Mouse (Mus musculus): ENCODE measurements around the gene Tax1bp3.

The Tax1bp3 gene

GRCm38 (mm10) chr11:73175612-73176011 lies 1.3 kb upstream of the Tax1bp3 start:
- DNase-seq (ENCODE audit: low read depth, low spot score), result no peak

GRCm38 (mm10) chr11:73176186-73176585 lies 697 bp upstream of the Tax1bp3 start:
- no peak for DNase-seq (ENCODE audit: low read depth, low spot score)

- peak; percentile 35 for DNase-seq (ENCODE audit: low read depth, low spot score)
These were observed 609 bp downstream of the Tax1bp3 start for GRCm38 (mm10) chr11:73177509-73177875.

GRCm38 (mm10) chr11:73177895-73178294 lies 1.0 kb downstream of the Tax1bp3 start:
- DNase-seq (ENCODE audit: low read depth, low spot score), result no peak

- DNase-seq (ENCODE audit: low read depth, low spot score), result no peak
These were observed 9.2 kb downstream of the Tax1bp3 start for GRCm38 (mm10) chr11:73185872-73186615.

GRCm38 (mm10) chr11:73187231-73187630 lies 10.3 kb downstream of the Tax1bp3 start:
- DNase-seq (ENCODE audit: low read depth, low spot score), result no peak

GRCm38 (mm10) chr11:73193047-73193446 lies 16.2 kb downstream of the Tax1bp3 start:
- no peak for DNase-seq (ENCODE audit: low read depth, low spot score)

- no peak for DNase-seq (ENCODE audit: low read depth, low spot score)
These were observed 17.6 kb downstream of the Tax1bp3 start for GRCm38 (mm10) chr11:73194444-73194843.

GRCm38 (mm10) chr11:73198190-73198589 lies 21.3 kb downstream of the Tax1bp3 start:
- no peak for DNase-seq (ENCODE audit: low read depth, low spot score)

GRCm38 (mm10) chr11:73198603-73199229 lies 21.8 kb downstream of the Tax1bp3 start, which contains the start of gene Ctns:
Gene Ctns, minus strand, starts transcription at chr11:73199042.
- DNase-seq (ENCODE audit: low read depth, low spot score), result peak; percentile 87

GRCm38 (mm10) chr11:73199230-73199712 lies 22.4 kb downstream of the Tax1bp3 start, which contains the start of gene Shpk:
Gene Shpk, plus strand, starts transcription at chr11:73199460.
- DNase-seq (ENCODE audit: low read depth, low spot score), result peak; percentile 96

- DNase-seq (ENCODE audit: low read depth, low spot score), result peak; percentile 26
These were observed 23.0 kb downstream of the Tax1bp3 start for GRCm38 (mm10) chr11:73199879-73200278.

- DNase-seq (ENCODE audit: low read depth, low spot score), result no peak
These were observed 24.1 kb downstream of the Tax1bp3 start for GRCm38 (mm10) chr11:73201021-73201420.

GRCm38 (mm10) chr11:73201597-73201996 lies 24.7 kb downstream of the Tax1bp3 start:
- peak; percentile 21 for DNase-seq (ENCODE audit: low read depth, low spot score)

- DNase-seq (ENCODE audit: low read depth, low spot score), result no peak
These were observed 27.0 kb downstream of the Tax1bp3 start for GRCm38 (mm10) chr11:73203895-73204294.

- no peak for DNase-seq (ENCODE audit: low read depth, low spot score)
These were observed 28.3 kb downstream of the Tax1bp3 start for GRCm38 (mm10) chr11:73205194-73205593.

GRCm38 (mm10) chr11:73207621-73208020 lies 30.7 kb downstream of the Tax1bp3 start:
- DNase-seq (ENCODE audit: low read depth, low spot score), result peak; percentile 65

- no peak for DNase-seq (ENCODE audit: low read depth, low spot score)
These were observed 37.1 kb downstream of the Tax1bp3 start for GRCm38 (mm10) chr11:73213956-73214355.

GRCm38 (mm10) chr11:73219671-73220070 lies 42.8 kb downstream of the Tax1bp3 start:
- no peak for DNase-seq (ENCODE audit: low read depth, low spot score)

- DNase-seq (ENCODE audit: low read depth, low spot score), result no peak
These were observed 43.8 kb downstream of the Tax1bp3 start for GRCm38 (mm10) chr11:73220651-73221050.

GRCm38 (mm10) chr11:73222846-73223245 lies 46.0 kb downstream of the Tax1bp3 start:
- DNase-seq (ENCODE audit: low read depth, low spot score), result peak; percentile 26

GRCm38 (mm10) chr11:73223966-73224365 lies 47.1 kb downstream of the Tax1bp3 start:
- peak; percentile 74 for DNase-seq (ENCODE audit: low read depth, low spot score)

GRCm38 (mm10) chr11:73225856-73226255 lies 49.0 kb downstream of the Tax1bp3 start:
- DNase-seq (ENCODE audit: low read depth, low spot score), result no peak

Data from ES-CJ7 (cell line).